Mouse (Mus musculus) natural killer cell, adult 2 months (primary cell): ENCODE measurements at regions not wholly inside any gene's neighbourhood (a gene's known extent, or its start where the extent isn't known, plus 50 kb on each side); places are given as distances from the start of the nearest gene placed in this dataset.

Source experiments
- DNase-seq, 2 experiments: peaks; one replicate each; pipeline ENCODE4 v3.0.0; 2022; ENCODE audit warnings: low spot score in 2 of 2

GRCm38 (mm10) chr2:79134281-79134680, 120.9 kb upstream of the Itga4 start:
- no peak for DNase-seq

- no peak for DNase-seq
These were observed 119.2 kb upstream of the Itga4 start for GRCm38 (mm10) chr2:79135986-79136385.

GRCm38 (mm10) chr2:79136619-79137458, 118.4 kb upstream of the Itga4 start:
- no peak for DNase-seq

- no peak for DNase-seq
These were observed 117.5 kb upstream of the Itga4 start for GRCm38 (mm10) chr2:79137694-79138171.

- DNase-seq = no peak
These were observed 116.7 kb upstream of the Itga4 start for GRCm38 (mm10) chr2:79138368-79139109.

GRCm38 (mm10) chr2:79141961-79142360, 113.3 kb upstream of the Itga4 start:
- DNase-seq = no peak

- DNase-seq = no peak
These were observed 112.0 kb upstream of the Itga4 start for GRCm38 (mm10) chr2:79143196-79143595.

GRCm38 (mm10) chr2:79145897-79146296, 109.3 kb upstream of the Itga4 start:
- DNase-seq = no peak

- DNase-seq = no peak
These were observed 108.7 kb upstream of the Itga4 start for GRCm38 (mm10) chr2:79146563-79146962.

- no peak for DNase-seq
These were observed 106.1 kb upstream of the Itga4 start for GRCm38 (mm10) chr2:79149012-79149698.

GRCm38 (mm10) chr2:79151610-79152009, 103.6 kb upstream of the Itga4 start:
- no peak for DNase-seq

GRCm38 (mm10) chr2:79152031-79152694, 103.1 kb upstream of the Itga4 start:
- no peak for DNase-seq

- no peak for DNase-seq
These were observed 102.5 kb upstream of the Itga4 start for GRCm38 (mm10) chr2:79152695-79153057.

- no peak for DNase-seq
These were observed 102.2 kb upstream of the Itga4 start for GRCm38 (mm10) chr2:79153070-79153469.

- DNase-seq = no peak
These were observed 96.7 kb upstream of the Itga4 start for GRCm38 (mm10) chr2:79158450-79159055.

GRCm38 (mm10) chr2:79159336-79159735, 95.9 kb upstream of the Itga4 start:
- no peak for DNase-seq

GRCm38 (mm10) chr2:79172967-79173919, 82.0 kb upstream of the Itga4 start:
- no peak for DNase-seq

- DNase-seq = no peak
These were observed 80.9 kb upstream of the Itga4 start for GRCm38 (mm10) chr2:79174282-79174681.

- peak in 1 of 2 experiments; percentile 50 for DNase-seq
These were observed 74.4 kb upstream of the Itga4 start for GRCm38 (mm10) chr2:79180782-79181181.

GRCm38 (mm10) chr2:79183034-79183630, 72.1 kb upstream of the Itga4 start:
- no peak for DNase-seq
